Mouse (Mus musculus) intestine, embryonic 14.5 days (tissue): ENCODE results near the gene Gemin6. TPM values are rescaled to one million over a fixed set of nuclear protein-coding genes. Genes with fewer than 3 reads are reported as not detected.
"Not testable (repeated sequence)": the region's sequence is repeated elsewhere in the genome, so short reads cannot be mapped to it uniquely, and the experiment has no call there.

Experiments
- ATAC-seq: fragments of 200-750 bp; cut with Nextera tagmentation; replicated peaks from 2 replicates; pipeline ENCODE4 v1.8.0; 2017; ENCODE audit warnings: low read depth, moderate number of reproducible peaks, moderate TSS enrichment, moderate library complexity; ENCODE audit not compliant: low FRiP score, low TSS enrichment
- DNase-seq: peaks from one replicate; pipeline ENCODE4 v3.0.0-alpha.2; 2018; ENCODE audit warnings: low spot score
- H3K27ac ChIP-seq: fragments of 300-500 bp; sonication (generic); 2 replicates; pipeline ENCODE4 v1.5.1; 2014; ENCODE audit warnings: low read depth, mild to moderate bottlenecking, control low read depth
- H3K27me3 ChIP-seq: fragments of 300-500 bp; sonication (generic); replicated peaks from 2 replicates; pipeline ENCODE4 v1.6.1; 2014; ENCODE audit warnings: low read length, control low read depth; ENCODE audit not compliant: control insufficient read depth, insufficient read depth
- H3K36me3 ChIP-seq: fragments of 300-500 bp; sonication (generic); 2 replicates; pipeline ENCODE4 v1.6.1; 2014; ENCODE audit warnings: low read length, control low read depth; ENCODE audit not compliant: control insufficient read depth, insufficient read depth
- H3K4me1 ChIP-seq: fragments of 300-500 bp; sonication (generic); replicated peaks from 2 replicates; pipeline ENCODE4 v1.6.1; 2014; ENCODE audit warnings: low read length, control low read depth, mixed read lengths; ENCODE audit not compliant: control insufficient read depth, insufficient read depth
- H3K4me2 ChIP-seq: fragments of 300-500 bp; sonication (generic); 2 replicates; pipeline ENCODE4 v1.6.1; 2014; ENCODE audit warnings: low read length
- H3K4me3 ChIP-seq: fragments of 300-500 bp; sonication (generic); 2 replicates; pipeline ENCODE4 v1.5.1; 2014; ENCODE audit warnings: low read depth, low read length, control low read depth, mixed read lengths
- H3K9ac ChIP-seq: fragments of 300-500 bp; sonication (generic); 2 replicates; pipeline ENCODE4 v1.6.1; 2014; ENCODE audit warnings: mild to moderate bottlenecking, low read length
- H3K9me3 ChIP-seq: fragments of 300-500 bp; sonication (generic); 2 replicates; pipeline ENCODE4 v1.6.1; 2016; ENCODE audit warnings: low read length, control low read depth; ENCODE audit not compliant: control insufficient read depth
- WGBS: fragments of 180-500 bp; shearing (Covaris S2); extraction: QIAGEN DNeasy Blood & Tissue Kit; methylation state at CpG from one replicate; pipeline ENCODE4 v1.1.7; 2014; 5-methylcytosine and 5-hydroxymethylcytosine counted together
- polyA plus RNA-seq: library from polyadenylated mRNA; unstranded; fragments of >200 nt; fragmentation: Nextera tagmentation; extraction: Ambion mirVana; gene quantifications from 2 replicates; pipeline ENCODE4 v1.2.1, GENCODE M21; 2014

Gene Gemin6
- polyA plus RNA-seq, 1 experiment from 2014 or later, result 49.8 TPM

- Histone ChIP-seq H3K9me3 (no peaks in the 10 kb centered on the region), H3K27ac (no peak overlapping the region), H3K4me1 (0 out of 2 replicates have a peak, but pooled peaks cover 3% of the 10 kb centered on the region), H3K4me2 (no peak overlapping the region), H3K27me3 (no peaks in the 10 kb centered on the region), H3K4me3 (no peak overlapping the region), H3K36me3 (0 out of 2 replicates have a peak, but pooled peaks cover 3% of the 10 kb centered on the region), H3K9ac (no peak overlapping the region)
- ATAC-seq, result no peak
- DNase-seq, result no peak
- WGBS, result 66% methylated on average over 3 of the region's 3 CpGs
These were observed 2.2 kb upstream of the Gemin6 start for GRCm38 (mm10) chr17:80221890-80222628.

DNA sequence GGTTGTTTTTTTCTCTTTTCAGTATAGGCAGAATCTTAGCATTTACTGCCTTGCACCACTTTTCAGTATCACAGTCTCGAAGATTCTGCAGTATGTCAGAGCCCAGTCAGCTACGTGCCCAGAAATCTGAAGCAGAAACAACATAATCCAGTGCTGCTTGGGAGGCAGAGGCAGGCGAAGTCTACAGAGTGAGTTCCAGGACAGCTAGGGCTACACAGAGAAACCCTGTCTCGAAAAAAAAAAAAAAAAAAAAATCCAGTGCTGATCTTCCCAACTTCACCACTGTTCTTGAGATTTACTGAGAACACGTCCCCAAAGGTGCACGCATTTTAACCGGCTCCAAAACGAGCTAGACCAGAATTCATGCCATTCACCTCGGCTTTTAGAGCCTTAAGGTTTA, 412 bp upstream of the Gemin6 start:
- 0 out of 2 replicates have a peak, but pooled peaks cover 3% of the 10 kb centered on the region for H3K4me1 ChIP-seq
- WGBS, result 7% methylated on average over 9 of the region's 9 CpGs

DNA sequence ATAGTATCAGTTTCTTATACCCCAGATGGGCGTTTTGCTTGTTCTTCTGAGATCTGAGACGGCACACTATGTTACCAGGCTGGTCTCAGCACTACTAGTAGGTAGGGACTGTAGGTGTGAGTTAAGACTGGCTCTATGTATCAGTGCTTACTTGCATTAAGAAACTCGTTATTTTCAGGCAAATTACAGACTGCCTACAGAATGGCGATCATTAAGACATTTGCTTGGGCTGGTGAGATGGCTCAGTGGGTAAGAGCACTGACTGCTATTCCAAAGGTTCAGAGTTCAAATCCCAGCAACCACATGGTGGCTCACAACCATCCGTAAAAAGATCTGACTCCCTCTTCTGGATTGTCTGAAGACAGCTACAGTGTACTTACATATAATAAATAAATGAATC, 901 bp downstream of the Gemin6 start:
- not testable (repeated sequence) for ATAC-seq, H3K27me3 ChIP-seq, H3K9me3 ChIP-seq, H3K4me1 ChIP-seq, DNase-seq
- peaks cover 12% of the 10 kb centered on the region; the same call in 1 of the 2 replicates for H3K36me3 ChIP-seq
- peak overlapping the region; percentile 67 for H3K4me3 ChIP-seq
- peak overlapping the region; percentile 76 for H3K9ac ChIP-seq
- peak overlapping the region; percentile 94 for H3K27ac ChIP-seq
- WGBS, result 44% methylated on average over 4 of the region's 5 CpGs
- H3K4me2 ChIP-seq, result peak overlapping the region; percentile 76

More for the DNA sequence above, 412 bp upstream of the Gemin6 start:
- Histone ChIP-seq H3K9ac (peak overlapping the region; percentile 76), H3K27me3 (no peaks in the 10 kb centered on the region), H3K36me3 (peaks cover 7% of the 10 kb centered on the region; the same call in 1 of the 2 replicates), H3K4me3 (peak overlapping the region; percentile 67), H3K27ac (peak overlapping the region; percentile 94), H3K4me2 (peak overlapping the region; percentile 76), H3K9me3 (no peaks in the 10 kb centered on the region)
- no peak; the same call in 1 of the 2 replicates for ATAC-seq
- DNase-seq, result no peak

DNA sequence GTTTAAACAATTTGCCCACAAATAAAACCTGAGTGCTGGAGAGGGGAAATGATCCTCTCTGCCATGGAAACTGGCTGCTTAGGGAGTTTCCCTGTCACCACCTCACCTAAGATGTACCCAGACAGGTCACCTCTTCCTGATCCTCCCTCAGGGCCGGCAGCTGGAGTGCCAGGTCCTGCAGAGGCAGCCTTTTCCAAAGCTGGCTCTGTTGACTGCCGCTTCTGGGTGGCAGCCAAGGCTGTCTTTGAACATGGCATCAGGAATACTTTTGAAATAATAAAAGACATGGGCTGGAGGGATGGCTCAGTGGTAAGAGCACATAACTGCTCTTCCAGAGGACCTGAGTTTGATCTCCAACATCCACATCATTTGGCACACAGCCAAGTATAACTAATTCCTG, 5.2 kb downstream of the Gemin6 start:
- WGBS, result 78% methylated on average over 2 of the region's 2 CpGs
- H3K9ac ChIP-seq, result no peak overlapping the region

GRCm38 (mm10) chr17:80233844-80234243, 9.6 kb downstream of the Gemin6 start:
- no peaks in the 10 kb centered on the region for H3K27me3 ChIP-seq
- WGBS, result 95% methylated on average over 5 of the region's 5 CpGs
- no peaks in the 10 kb centered on the region for H3K4me1 ChIP-seq
- no peak overlapping the region for H3K9ac ChIP-seq
- DNase-seq (no peak), ATAC-seq (no peak)
- no peak overlapping the region for H3K27ac ChIP-seq
- H3K4me3 ChIP-seq, result no peak overlapping the region
- no peak overlapping the region for H3K4me2 ChIP-seq
- peaks cover 22% of the 10 kb centered on the region for H3K36me3 ChIP-seq
- H3K9me3 ChIP-seq, result no peaks in the 10 kb centered on the region

More for the DNA sequence above, 5.2 kb downstream of the Gemin6 start:
- DNase-seq, result no peak
- Histone ChIP-seq H3K27ac (no peak overlapping the region), H3K4me2 (no peak overlapping the region), H3K4me1 (0 out of 2 replicates have a peak, but pooled peaks cover 3% of the 10 kb centered on the region), H3K4me3 (no peak overlapping the region), H3K36me3 (peaks cover 12% of the 10 kb centered on the region; the same call in 1 of the 2 replicates), H3K9me3 (no peaks in the 10 kb centered on the region), H3K27me3 (no peaks in the 10 kb centered on the region)
- no peak for ATAC-seq

DNA sequence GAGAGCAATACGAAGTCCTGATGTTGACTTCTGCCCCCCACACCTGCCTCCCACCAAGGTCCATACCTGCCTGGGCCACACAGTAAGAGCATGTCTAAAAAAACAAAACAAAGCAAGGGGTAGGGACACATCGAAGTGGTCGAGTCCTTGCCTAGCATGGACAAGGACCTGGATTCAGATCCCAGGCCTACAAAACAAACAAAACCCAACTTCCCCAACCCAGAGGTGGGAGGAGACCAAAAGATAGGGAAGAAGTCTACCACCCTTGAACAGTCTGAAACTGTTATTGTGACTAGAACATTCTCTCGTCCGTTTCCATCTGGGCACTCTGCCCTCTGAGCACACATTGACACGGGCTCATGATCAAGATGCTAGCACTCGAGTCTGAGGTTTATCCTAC, 10.1 kb downstream of the Gemin6 start:
- ATAC-seq (no peak), DNase-seq (no peak)
- Histone ChIP-seq H3K27me3 (no peaks in the 10 kb centered on the region), H3K4me3 (no peak overlapping the region), H3K4me1 (no peaks in the 10 kb centered on the region), H3K9ac (no peak overlapping the region), H3K36me3 (peaks cover 22% of the 10 kb centered on the region), H3K9me3 (no peaks in the 10 kb centered on the region), H3K4me2 (no peak overlapping the region), H3K27ac (no peak overlapping the region)
- 82% methylated on average over 7 of the region's 7 CpGs for WGBS

DNA sequence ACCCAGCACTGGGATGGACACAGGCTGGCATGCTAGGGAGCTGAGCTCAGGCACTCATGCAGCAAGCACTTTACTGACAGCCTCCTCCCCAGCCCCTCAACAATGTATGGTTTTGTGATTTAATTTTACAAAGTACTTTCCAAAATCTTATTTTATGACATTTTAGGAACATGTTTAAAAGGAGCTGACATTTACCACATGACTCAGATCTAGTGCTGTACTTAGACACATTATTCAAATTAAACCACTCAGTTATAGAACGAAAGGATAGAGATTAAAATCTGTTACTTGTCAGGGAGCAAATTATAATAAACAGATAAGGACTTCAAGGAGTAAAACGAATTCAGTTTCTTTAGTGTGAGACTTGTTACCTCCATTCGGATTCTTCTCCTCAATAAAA, 11.2 kb downstream of the Gemin6 start:
- Histone ChIP-seq H3K36me3 (peaks cover 33% of the 10 kb centered on the region), H3K9me3 (no peaks in the 10 kb centered on the region), H3K27ac (no peak overlapping the region), H3K9ac (no peak overlapping the region), H3K4me2 (no peak overlapping the region), H3K4me1 (no peaks in the 10 kb centered on the region), H3K4me3 (no peak overlapping the region), H3K27me3 (no peaks in the 10 kb centered on the region)
- DNase-seq (no peak), ATAC-seq (no peak)
- WGBS, result 76% methylated on average over 3 of the region's 3 CpGs

GRCm38 (mm10) chr17:80236805-80237204, 12.6 kb downstream of the Gemin6 start:
- H3K36me3 ChIP-seq, result peaks cover 45% of the 10 kb centered on the region
- 86% methylated on average over 3 of the region's 3 CpGs for WGBS
- ATAC-seq, result no peak

DNA sequence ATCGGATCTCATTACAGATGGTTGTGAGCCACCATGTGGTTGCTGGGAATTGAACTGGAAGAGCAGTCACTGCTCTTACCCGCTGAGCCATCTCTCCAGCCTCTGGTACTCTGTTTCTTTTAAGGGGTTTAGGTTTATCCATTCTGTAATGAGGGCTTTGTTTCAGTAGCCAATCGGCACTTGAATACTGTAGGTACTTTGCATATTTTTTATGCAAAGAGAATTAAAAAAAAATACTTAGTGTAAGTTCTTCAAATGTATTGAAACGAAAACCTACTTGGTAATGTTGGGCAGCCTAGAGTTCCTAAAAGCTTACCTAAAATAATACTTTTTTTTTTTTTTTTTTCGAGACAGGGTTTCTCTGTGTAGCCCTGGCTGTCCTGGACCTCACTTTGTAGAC, 13.2 kb downstream of the Gemin6 start:
- WGBS, result 84% methylated on average over 5 of the region's 5 CpGs
- H3K4me3 ChIP-seq, result no peak overlapping the region

More at GRCm38 (mm10) chr17:80236805-80237204, 12.6 kb downstream of the Gemin6 start:
- no peaks in the 10 kb centered on the region for H3K27me3 ChIP-seq
- no peak for DNase-seq
- no peak overlapping the region for H3K9ac ChIP-seq
- H3K4me1 ChIP-seq, result no peaks in the 10 kb centered on the region
- H3K4me2 ChIP-seq, result no peak overlapping the region
- H3K4me3 ChIP-seq, result no peak overlapping the region
- H3K9me3 ChIP-seq, result no peaks in the 10 kb centered on the region
- H3K27ac ChIP-seq, result no peak overlapping the region

More for the DNA sequence above, 13.2 kb downstream of the Gemin6 start:
- Histone ChIP-seq H3K36me3 (peaks cover 52% of the 10 kb centered on the region), H3K27ac (no peak overlapping the region), H3K9ac (no peak overlapping the region), H3K27me3 (no peaks in the 10 kb centered on the region), H3K4me1 (no peaks in the 10 kb centered on the region), H3K9me3 (no peaks in the 10 kb centered on the region), H3K4me2 (no peak overlapping the region)
- DNase-seq, result no peak
- no peak for ATAC-seq
